Mouse (Mus musculus): Measurements from ENCODE around the gene Cd164. TPM values are rescaled to one million over a fixed set of nuclear protein-coding genes. Genes with fewer than 3 reads are reported as not detected.

The Cd164 gene
- polyA plus RNA-seq, 2 experiments: 30.2 to 59.7 TPM

DNA sequence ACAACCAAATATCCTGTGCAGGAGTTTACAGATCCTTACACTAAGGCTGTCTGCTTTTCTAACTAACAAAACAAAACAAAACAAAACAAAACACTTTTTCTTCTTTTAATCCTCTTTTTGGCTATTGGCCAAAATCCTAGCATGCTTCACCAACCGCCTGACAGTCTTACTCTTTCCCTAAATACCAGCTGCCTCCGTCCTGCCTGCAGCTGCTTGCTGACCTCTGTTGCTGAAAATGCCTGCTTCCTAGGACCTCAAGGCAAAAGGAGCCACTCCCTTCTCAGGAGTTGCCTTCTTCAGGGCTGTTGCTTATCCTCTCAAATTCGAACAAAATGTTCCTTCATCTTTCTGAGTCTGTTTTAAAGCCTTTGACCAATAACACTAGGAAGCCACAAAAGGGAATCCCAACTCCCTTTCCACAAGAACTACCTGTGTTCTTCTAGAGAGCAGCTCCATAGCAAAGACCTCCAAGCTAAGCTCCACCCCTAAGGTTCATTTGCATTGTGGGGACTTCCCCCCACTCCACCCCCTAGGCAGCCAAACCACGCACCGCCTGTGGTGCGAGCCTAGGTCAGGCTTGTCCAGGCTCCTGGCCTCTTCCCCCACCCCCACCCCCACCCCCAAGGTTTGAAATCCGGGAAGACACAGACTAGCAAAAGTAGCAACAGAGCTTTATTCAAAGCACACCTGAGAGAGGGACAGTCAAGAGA is 25.4 kb downstream of the Cd164 start:
- Histone ChIP-seq H3K9me3 (ENCODE audit: control insufficient read depth, low read length) (no peaks in the 10 kb centered on the region; the same call in 1 of the 2 replicates), H3K27me3 (ENCODE audit: control insufficient read depth, insufficient read depth, low read length) (no peaks in the 10 kb centered on the region), H3K4me1 (replicated peaks; ENCODE audit: control insufficient read depth in 2 of 2, insufficient read depth in 2 of 2, low read length in 1 of 2) (peaks cover 0 to 2% of the 10 kb centered on the region in 2 experiments; a peak in 2 of 4 replicates), H3K4me2 (ENCODE audit: low read depth) (peak overlapping the region; percentile 21), H3K27ac (no peak overlapping the region), H3K4me3 (ENCODE audit: insufficient read depth in 1 of 2, low read depth in 2 of 2, low read length in 2 of 2) (no peak overlapping the region), H3K36me3 (replicated peaks; ENCODE audit: control insufficient read depth, insufficient read depth, low read depth) (no peaks in the 10 kb centered on the region), H3K9ac (replicated peaks) (no peak overlapping the region)
- ATAC-seq (ENCODE audit: insufficient read depth) (no peak), DNase-seq (ENCODE audit: low read depth in 3 of 3, low spot score in 3 of 3) (no peak)
- no peak for TF ChIP-seq CTCF (IDR thresholded peaks at IDR 0.05; ENCODE audit: low read depth)
- no peak for TF ChIP-seq EP300 (IDR thresholded peaks at IDR 0.05; ENCODE audit: low read depth)
- WGBS (ENCODE audit: insufficient replicate concordance): 6% methylated on average over 7 of the region's 7 CpGs

GRCm38 (mm10) chr10:41545224-41545755 is 26.1 kb downstream of the Cd164 start:
- H3K4me3 ChIP-seq (ENCODE audit: insufficient read depth in 1 of 2, low read depth in 2 of 2, low read length in 2 of 2): no peak overlapping the region
- peaks cover 0 to 2% of the 10 kb centered on the region in 2 experiments; a peak in 2 of 4 replicates for H3K4me1 ChIP-seq (replicated peaks; ENCODE audit: control insufficient read depth in 2 of 2, insufficient read depth in 2 of 2, low read length in 1 of 2)
- H3K4me2 ChIP-seq (ENCODE audit: low read depth): peak overlapping the region; percentile 21
- H3K27ac ChIP-seq: no peak overlapping the region
- no peak for DNase-seq (ENCODE audit: low read depth in 3 of 3, low spot score in 3 of 3)
- 35% methylated on average over 7 of the region's 7 CpGs for WGBS (ENCODE audit: insufficient replicate concordance)
- H3K36me3 ChIP-seq (replicated peaks; ENCODE audit: control insufficient read depth, insufficient read depth, low read depth): no peaks in the 10 kb centered on the region
- H3K9me3 ChIP-seq (ENCODE audit: control insufficient read depth, low read length): no peaks in the 10 kb centered on the region; the same call in 1 of the 2 replicates
- TF ChIP-seq EP300 (IDR thresholded peaks at IDR 0.05; ENCODE audit: low read depth): no peak
- no peak for TF ChIP-seq CTCF (IDR thresholded peaks at IDR 0.05; ENCODE audit: low read depth)
- H3K9ac ChIP-seq (replicated peaks): no peak overlapping the region
- no peak for ATAC-seq (ENCODE audit: insufficient read depth)
- H3K27me3 ChIP-seq (ENCODE audit: control insufficient read depth, insufficient read depth, low read length): no peaks in the 10 kb centered on the region

- Histone ChIP-seq H3K4me2 (ENCODE audit: low read depth) (no peak overlapping the region), H3K9me3 (ENCODE audit: control insufficient read depth, low read length) (no peaks in the 10 kb centered on the region; the same call in 1 of the 2 replicates), H3K36me3 (replicated peaks; ENCODE audit: control insufficient read depth, insufficient read depth, low read depth) (no peaks in the 10 kb centered on the region), H3K4me3 (ENCODE audit: insufficient read depth in 1 of 2, low read depth in 2 of 2, low read length in 2 of 2) (no peak overlapping the region), H3K4me1 (replicated peaks; ENCODE audit: control insufficient read depth in 2 of 2, insufficient read depth in 2 of 2, low read length in 1 of 2) (peaks cover 0 to 2% of the 10 kb centered on the region in 2 experiments; a peak in 2 of 4 replicates), H3K27ac (no peak overlapping the region), H3K27me3 (ENCODE audit: control insufficient read depth, insufficient read depth, low read length) (no peaks in the 10 kb centered on the region), H3K9ac (replicated peaks) (no peak overlapping the region)
- TF ChIP-seq CTCF (IDR thresholded peaks at IDR 0.05; ENCODE audit: low read depth) (no peak), EP300 (IDR thresholded peaks at IDR 0.05; ENCODE audit: low read depth) (no peak)
- ATAC-seq (ENCODE audit: insufficient read depth) (no peak), DNase-seq (ENCODE audit: low read depth in 3 of 3, low spot score in 3 of 3) (no peak)
- 59% methylated on average over 13 of the region's 13 CpGs for WGBS (ENCODE audit: insufficient replicate concordance)
Observed at GRCm38 (mm10) chr10:41546396-41547165, 27.4 kb downstream of the Cd164 start.

DNA sequence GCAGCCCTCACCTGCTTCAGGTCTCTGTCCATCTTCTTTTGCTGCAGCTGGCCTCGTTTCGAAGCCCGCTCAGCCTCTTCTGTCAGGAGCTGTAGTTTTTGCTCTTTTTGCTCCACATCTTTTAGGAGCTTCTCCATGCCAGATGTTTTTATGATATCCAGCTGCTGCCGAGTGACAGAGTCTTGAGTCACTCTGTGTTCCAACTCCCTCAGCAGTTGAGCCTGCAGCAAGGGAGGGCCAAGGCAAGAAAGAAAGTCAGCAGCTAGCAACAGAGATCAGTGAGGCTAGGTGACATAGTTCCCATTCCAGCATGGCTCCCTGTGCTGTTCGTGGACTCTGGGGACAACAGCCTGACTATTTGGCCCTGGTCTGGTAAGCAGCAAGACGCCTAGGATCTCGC is 31.5 kb downstream of the Cd164 start:
- H3K27me3 ChIP-seq (ENCODE audit: control insufficient read depth, insufficient read depth, low read length): no peaks in the 10 kb centered on the region
- H3K9me3 ChIP-seq (ENCODE audit: control insufficient read depth, low read length): no peaks in the 10 kb centered on the region; the same call in 1 of the 2 replicates
- WGBS (ENCODE audit: insufficient replicate concordance): 60% methylated on average over 7 of the region's 7 CpGs
- H3K9ac ChIP-seq (replicated peaks): no peak overlapping the region
- H3K4me1 ChIP-seq (replicated peaks; ENCODE audit: control insufficient read depth in 2 of 2, insufficient read depth in 2 of 2, low read length in 1 of 2): no peaks in the 10 kb centered on the region; a peak in 1 of 4 replicates
- H3K36me3 ChIP-seq (replicated peaks; ENCODE audit: control insufficient read depth, insufficient read depth, low read depth): no peaks in the 10 kb centered on the region
- H3K4me3 ChIP-seq (ENCODE audit: insufficient read depth in 1 of 2, low read depth in 2 of 2, low read length in 2 of 2): no peak overlapping the region
- H3K4me2 ChIP-seq (ENCODE audit: low read depth): no peak overlapping the region
- H3K27ac ChIP-seq: no peak overlapping the region
- no peak for ATAC-seq (ENCODE audit: insufficient read depth)
- TF ChIP-seq CTCF (IDR thresholded peaks at IDR 0.05; ENCODE audit: low read depth) (no peak), EP300 (IDR thresholded peaks at IDR 0.05; ENCODE audit: low read depth) (no peak)
- DNase-seq (ENCODE audit: low read depth in 3 of 3, low spot score in 3 of 3): no peak

DNA sequence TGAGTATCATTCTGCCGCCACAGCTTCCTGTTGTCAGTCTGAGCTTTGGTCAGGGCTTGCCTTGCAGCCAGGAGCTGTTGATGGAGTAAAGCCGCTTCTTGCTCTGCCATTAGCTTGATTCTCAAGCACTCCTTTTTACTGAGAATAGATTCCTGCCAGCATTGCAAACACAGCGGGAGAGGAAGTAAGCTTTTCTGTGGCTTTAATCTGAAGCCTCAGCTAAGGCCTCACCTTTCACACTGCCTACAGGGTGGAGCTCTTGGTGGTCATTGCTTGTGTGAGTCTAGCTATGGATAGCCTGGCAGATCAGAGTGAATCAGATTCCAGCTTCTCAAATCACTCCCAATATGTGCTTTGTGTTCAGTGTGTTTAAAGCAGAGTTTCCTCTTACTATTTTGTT is 33.1 kb downstream of the Cd164 start:
- no peak for TF ChIP-seq EP300 (IDR thresholded peaks at IDR 0.05; ENCODE audit: low read depth)
- TF ChIP-seq CTCF (IDR thresholded peaks at IDR 0.05; ENCODE audit: low read depth): no peak
- DNase-seq (ENCODE audit: low read depth in 3 of 3, low spot score in 3 of 3) (no peak), ATAC-seq (ENCODE audit: insufficient read depth) (no peak)
- WGBS (ENCODE audit: insufficient replicate concordance): 13% methylated on average over 3 of the region's 3 CpGs
- H3K9ac ChIP-seq (replicated peaks): no peak overlapping the region
- H3K4me3 ChIP-seq (ENCODE audit: insufficient read depth in 1 of 2, low read depth in 2 of 2, low read length in 2 of 2): no peak overlapping the region
- H3K27ac ChIP-seq: no peak overlapping the region
- no peaks in the 10 kb centered on the region; the same call in 1 of the 2 replicates for H3K9me3 ChIP-seq (ENCODE audit: control insufficient read depth, low read length)
- no peaks in the 10 kb centered on the region for H3K36me3 ChIP-seq (replicated peaks; ENCODE audit: control insufficient read depth, insufficient read depth, low read depth)
- no peaks in the 10 kb centered on the region; a peak in 1 of 4 replicates for H3K4me1 ChIP-seq (replicated peaks; ENCODE audit: control insufficient read depth in 2 of 2, insufficient read depth in 2 of 2, low read length in 1 of 2)
- H3K4me2 ChIP-seq (ENCODE audit: low read depth): no peak overlapping the region
- no peaks in the 10 kb centered on the region for H3K27me3 ChIP-seq (ENCODE audit: control insufficient read depth, insufficient read depth, low read length)
